Mouse (Mus musculus) hindbrain, postnatal 0 days (tissue): ENCODE results near the gene Ndc80. TPM values are rescaled to one million over a fixed set of nuclear protein-coding genes. Genes with fewer than 3 reads are reported as not detected.

Experiments used
- ATAC-seq: fragments of 200-750 bp; cut with Nextera tagmentation; 2 replicates; pipeline ENCODE4 v1.8.0; 2017; ENCODE audit warnings: mild to moderate bottlenecking, moderate TSS enrichment, moderate library complexity
- DNase-seq: peaks from one replicate; pipeline ENCODE4 v3.0.0-alpha.2; 2015; ENCODE audit warnings: low spot score
- H3K27ac ChIP-seq: fragments of 300-500 bp; sonication (generic); 2 replicates; pipeline ENCODE4 v1.5.1; 2014; ENCODE audit warnings: mild to moderate bottlenecking
- H3K27me3 ChIP-seq: fragments of 300-500 bp; sonication (generic); 2 replicates; pipeline ENCODE4 v1.6.1; 2014; ENCODE audit warnings: low read length, mixed read lengths; ENCODE audit not compliant: insufficient read depth
- H3K36me3 ChIP-seq: fragments of 300-500 bp; sonication (generic); 2 replicates; pipeline ENCODE4 v1.6.1; 2014; ENCODE audit warnings: low read length, mixed read lengths; ENCODE audit not compliant: insufficient read depth
- H3K4me1 ChIP-seq: fragments of 300-500 bp; sonication (generic); 2 replicates; pipeline ENCODE4 v1.6.1; 2014; ENCODE audit warnings: antibody characterized with exemption, low read length, mixed read lengths; ENCODE audit not compliant: insufficient read depth
- H3K4me2 ChIP-seq: fragments of 300-500 bp; sonication (generic); 2 replicates; pipeline ENCODE4 v1.6.1; 2014; ENCODE audit warnings: low read depth, mild to moderate bottlenecking, low read length, moderate library complexity, mixed read lengths
- H3K4me3 ChIP-seq: fragments of 300-500 bp; sonication (generic); 2 replicates; pipeline ENCODE4 v1.5.1; 2014; ENCODE audit warnings: low read length
- H3K9ac ChIP-seq: fragments of 300-500 bp; sonication (generic); replicated peaks from 2 replicates; pipeline ENCODE4 v1.6.1; 2014; ENCODE audit warnings: mild to moderate bottlenecking, low read length, moderate library complexity, mixed read lengths
- H3K9me3 ChIP-seq: fragments of 300-500 bp; sonication (generic); 2 replicates; pipeline ENCODE4 v1.6.1; 2016; ENCODE audit warnings: low read length, mixed read lengths
- CTCF ChIP-seq: IDR thresholded peaks from 2 replicates; pipeline ENCODE4 v1.5.1; 2016; ENCODE audit warnings: antibody characterized with exemption, control low read depth, low read depth
- WGBS: fragments of 180-500 bp; shearing (Covaris S2); extraction: QIAGEN DNeasy Blood & Tissue Kit; methylation state at CpG from one replicate; pipeline ENCODE4 v1.1.7; 2014; 5-methylcytosine and 5-hydroxymethylcytosine counted together
- polyA plus RNA-seq: library from polyadenylated mRNA; unstranded; fragments of >200 nt; fragmentation: Nextera tagmentation; extraction: Ambion mirVana; gene quantifications from 2 replicates; pipeline ENCODE4 v1.2.1, GENCODE M21; 2015
- total RNA-seq: library from RNA; depleted of rRNA; stranded (reverse); fragments of >200 nt; gene quantifications from 2 replicates; pipeline ENCODE4 v1.2.3, GENCODE M21; 2014; rRNA removed

Ndc80 gene
- total RNA-seq, result 3.6 and 3.8 TPM in 2 replicates
- polyA plus RNA-seq, result 6.8 and 9.7 TPM in 2 replicates

- Histone ChIP-seq H3K36me3 (no peaks in the 10 kb centered on the region), H3K4me3 (peak within 1 kb of the TSS; percentile 57), H3K9ac (peak within 1 kb of the TSS; percentile 37), H3K4me2 (peak within 1 kb of the TSS; percentile 89), H3K9me3 (no peaks in the 10 kb centered on the region), H3K4me1 (no peaks in the 10 kb centered on the region), H3K27ac (peak within 1 kb of the TSS; percentile 95), H3K27me3 (no peaks in the 10 kb centered on the region)
- DNase-seq, result peak; percentile 97
- ATAC-seq, result peak; percentile 99
- peak; percentile 54 for TF ChIP-seq CTCF
- under 1% methylated on average over 66 of the region's 66 CpGs for WGBS
Measured at GRCm38 (mm10) chr17:71526711-71527564, at the start of gene Ndc80. Gene Ndc80 (minus strand): TSS chr17:71526857.

- ATAC-seq (no peak), DNase-seq (peak; percentile 71)
- H3K9ac ChIP-seq, result no peak overlapping the region
- H3K9me3 ChIP-seq, result no peaks in the 10 kb centered on the region
- H3K4me3 ChIP-seq, result no peak overlapping the region
- no peaks in the 10 kb centered on the region for H3K36me3 ChIP-seq
- peak; percentile 62 for TF ChIP-seq CTCF
- no peaks in the 10 kb centered on the region for H3K27me3 ChIP-seq
- no peak overlapping the region for H3K4me2 ChIP-seq
- H3K4me1 ChIP-seq, result no peaks in the 10 kb centered on the region
- no peak overlapping the region for H3K27ac ChIP-seq
Measured at GRCm38 (mm10) chr17:71561631-71562030, 35.0 kb upstream of the Ndc80 start.

GRCm38 (mm10) chr17:71552901-71553300 lies 26.2 kb upstream of the Ndc80 start:
- Histone ChIP-seq H3K9me3 (no peaks in the 10 kb centered on the region), H3K36me3 (no peaks in the 10 kb centered on the region), H3K27ac (no peak overlapping the region), H3K4me2 (peak overlapping the region; percentile 97), H3K4me1 (no peaks in the 10 kb centered on the region), H3K4me3 (peak overlapping the region; percentile 78), H3K9ac (no peak overlapping the region), H3K27me3 (peaks cover 3% of the 10 kb centered on the region; the same call in 1 of the 2 replicates)
- no peak for TF ChIP-seq CTCF
- WGBS, result 13% methylated on average over 11 of the region's 11 CpGs
- no peak for ATAC-seq
- DNase-seq, result peak; percentile 3

GRCm38 (mm10) chr17:71551757-71552451 lies 25.2 kb upstream of the Ndc80 start, which contains the start of gene Spdya:
Gene Spdya (plus strand): TSS chr17:71552061.
- Histone ChIP-seq H3K4me1 (no peaks in the 10 kb centered on the region), H3K4me3 (peak within 1 kb of the TSS; percentile 78), H3K27ac (peak within 1 kb of the TSS; percentile 65; the same call in 1 of the 2 replicates), H3K4me2 (peak within 1 kb of the TSS; percentile 97), H3K9me3 (no peaks in the 10 kb centered on the region), H3K36me3 (no peaks in the 10 kb centered on the region), H3K9ac (peak within 1 kb of the TSS; percentile 82), H3K27me3 (peaks cover 3% of the 10 kb centered on the region; the same call in 1 of the 2 replicates)
- under 1% methylated on average over 77 of the region's 78 CpGs for WGBS
- peak; percentile 92 for DNase-seq
- no peak for TF ChIP-seq CTCF
- ATAC-seq, result peak; percentile 97

- no peak for TF ChIP-seq CTCF
- no peak for ATAC-seq
Measured at GRCm38 (mm10) chr17:71551350-71551749, 24.7 kb upstream of the Ndc80 start.

GRCm38 (mm10) chr17:71548586-71548985 lies 21.9 kb upstream of the Ndc80 start:
- no peaks in the 10 kb centered on the region; the same call in 1 of the 2 replicates for H3K27me3 ChIP-seq
- no peak for ATAC-seq
- TF ChIP-seq CTCF, result peak; percentile 62
- no peaks in the 10 kb centered on the region for H3K36me3 ChIP-seq
- H3K9ac ChIP-seq, result no peak overlapping the region
- H3K4me1 ChIP-seq, result no peaks in the 10 kb centered on the region
- no peak overlapping the region for H3K27ac ChIP-seq
- no peak overlapping the region for H3K4me3 ChIP-seq
- peak; percentile 56 for DNase-seq
- no peak overlapping the region for H3K4me2 ChIP-seq
- 0% methylated on average over 1 of the region's 1 CpGs for WGBS
- no peaks in the 10 kb centered on the region for H3K9me3 ChIP-seq

More at GRCm38 (mm10) chr17:71551350-71551749, 24.7 kb upstream of the Ndc80 start:
- no peaks in the 10 kb centered on the region for H3K36me3 ChIP-seq
- H3K9ac ChIP-seq, result peak overlapping the region; percentile 82
- no peak for DNase-seq
- no peaks in the 10 kb centered on the region for H3K9me3 ChIP-seq
- H3K4me1 ChIP-seq, result no peaks in the 10 kb centered on the region
- H3K4me2 ChIP-seq, result peak overlapping the region; percentile 97
- H3K27ac ChIP-seq, result no peak overlapping the region
- WGBS, result 3% methylated on average over 6 of the region's 6 CpGs
- peaks cover 3% of the 10 kb centered on the region; the same call in 1 of the 2 replicates for H3K27me3 ChIP-seq
- peak overlapping the region; percentile 78 for H3K4me3 ChIP-seq
